Mouse (Mus musculus): ENCODE measurements around the gene Syt1.
A peak's percentile ranks its signal among the peaks of the same experiment; 100 is the strongest.

Syt1 gene

GRCm38 (mm10) chr10:108517076-108517475 lies 493.7 kb downstream of the Syt1 start:
- DNase-seq (ENCODE audit: low spot score), result no peak

GRCm38 (mm10) chr10:108514671-108515070 lies 496.1 kb downstream of the Syt1 start:
- no peak for DNase-seq (ENCODE audit: low spot score)

- no peak for DNase-seq (ENCODE audit: low spot score)
Observed at GRCm38 (mm10) chr10:108509579-108509978, 501.2 kb downstream of the Syt1 start.

- no peak for DNase-seq (ENCODE audit: low spot score)
Observed at GRCm38 (mm10) chr10:108506917-108507316, 503.9 kb downstream of the Syt1 start.

GRCm38 (mm10) chr10:108504925-108505324 lies 505.9 kb downstream of the Syt1 start:
- DNase-seq (ENCODE audit: low spot score), result peak; percentile 23

GRCm38 (mm10) chr10:108504128-108504870 lies 506.5 kb downstream of the Syt1 start:
- no peak for DNase-seq (ENCODE audit: low spot score)

- DNase-seq (ENCODE audit: low spot score), result no peak
Observed at GRCm38 (mm10) chr10:108490231-108490630, 520.6 kb downstream of the Syt1 start.

GRCm38 (mm10) chr10:108483991-108484390 lies 526.8 kb downstream of the Syt1 start:
- no peak for DNase-seq (ENCODE audit: low spot score)

GRCm38 (mm10) chr10:108480146-108480850 lies 530.5 kb downstream of the Syt1 start:
- DNase-seq (ENCODE audit: low spot score), result no peak

GRCm38 (mm10) chr10:108470319-108470955 lies 540.3 kb downstream of the Syt1 start:
- DNase-seq (ENCODE audit: low spot score), result no peak

GRCm38 (mm10) chr10:108466539-108466938 lies 544.2 kb downstream of the Syt1 start:
- peak; percentile 41 for DNase-seq (ENCODE audit: low spot score)

- DNase-seq (ENCODE audit: low spot score), result no peak
Observed at GRCm38 (mm10) chr10:108461862-108462261, 548.9 kb downstream of the Syt1 start.

GRCm38 (mm10) chr10:108457054-108457453 lies 553.7 kb downstream of the Syt1 start:
- DNase-seq (ENCODE audit: low spot score), result no peak

- DNase-seq (ENCODE audit: low spot score), result no peak
Observed at GRCm38 (mm10) chr10:108455883-108456282, 554.9 kb downstream of the Syt1 start.

- DNase-seq (ENCODE audit: low spot score), result no peak
Observed at GRCm38 (mm10) chr10:108455204-108455603, 555.6 kb downstream of the Syt1 start.

- no peak for DNase-seq (ENCODE audit: low spot score)
Observed at GRCm38 (mm10) chr10:108454691-108455117, 556.1 kb downstream of the Syt1 start.

- DNase-seq (ENCODE audit: low spot score), result peak; percentile 59
Observed at GRCm38 (mm10) chr10:108453561-108453960, 557.2 kb downstream of the Syt1 start.

- no peak for DNase-seq (ENCODE audit: low spot score)
Observed at GRCm38 (mm10) chr10:108452421-108452820, 558.4 kb downstream of the Syt1 start.

GRCm38 (mm10) chr10:108451516-108451915 lies 559.3 kb downstream of the Syt1 start:
- DNase-seq (ENCODE audit: low spot score), result no peak

GRCm38 (mm10) chr10:108450401-108450800 lies 560.4 kb downstream of the Syt1 start:
- DNase-seq (ENCODE audit: low spot score), result no peak

- no peak for DNase-seq (ENCODE audit: low spot score)
Observed at GRCm38 (mm10) chr10:108448421-108448820, 562.4 kb downstream of the Syt1 start.

All from urinary bladder, postnatal 14 days (tissue).